Mouse (Mus musculus) CH12.LX (cell line): Measurements from ENCODE around the gene Iah1. TPM values are rescaled to one million over a fixed set of nuclear protein-coding genes. Genes with fewer than 3 reads are reported as not detected.

ENCODE experiments used
- DNase-seq: peaks from one replicate; pipeline ENCODE4 v3.0.0-alpha.2; 2013; ENCODE audit errors: extremely low read depth
- H3K27ac ChIP-seq: 2 replicates; pipeline ENCODE4 v1.5.1; 2012; ENCODE audit warnings: low read depth, mild to moderate bottlenecking, control low read depth, moderate library complexity; ENCODE audit not compliant: insufficient read depth
- H3K27me3 ChIP-seq: replicated peaks from 2 replicates; pipeline ENCODE3; 2012; ENCODE audit warnings: inconsistent platforms
- H3K36me3 ChIP-seq, 2 experiments: replicated peaks in 1 of 2; 2 replicates each; pipeline versions ENCODE3 to v1.6.1; 2012; ENCODE audit warnings: inconsistent platforms in 1 of 2, low read length in 1 of 2, mild to moderate bottlenecking in 1 of 2, mixed read lengths in 1 of 2, moderate library complexity in 1 of 2; ENCODE audit not compliant: control insufficient read depth in 1 of 2, insufficient read depth in 1 of 2
- H3K4me1 ChIP-seq, 2 experiments: 2 replicates each; pipeline ENCODE4 v1.6.1; 2012; ENCODE audit warnings: inconsistent platforms in 1 of 2, moderate library complexity in 1 of 2; ENCODE audit not compliant: insufficient read depth in 2 of 2, control insufficient read depth in 1 of 2
- H3K4me2 ChIP-seq: 2 replicates; pipeline ENCODE4 v1.6.1; 2012; ENCODE audit warnings: low read depth, mild to moderate bottlenecking, control low read depth; ENCODE audit not compliant: poor library complexity, insufficient read depth, severe bottlenecking
- H3K4me3 ChIP-seq, 3 experiments: fragments of 150-350 bp in 1 of 3; sonication (generic) in 1 of 3; replicated peaks in 1 of 3; 2 replicates each; pipeline versions ENCODE3 to v1.5.1; 2011 to 2012; ENCODE audit warnings: low read depth in 2 of 3, low read length in 2 of 3, mild to moderate bottlenecking in 2 of 3, moderate library complexity in 2 of 3, control low read depth in 1 of 3, improper control_type of control experiment in 1 of 3, inconsistent platforms in 1 of 3, mixed read lengths in 1 of 3; ENCODE audit not compliant: poor library complexity in 1 of 3
- H3K79me2 ChIP-seq: replicated peaks from 2 replicates; pipeline ENCODE4 v1.6.1; 2012; ENCODE audit warnings: mild to moderate bottlenecking, moderate library complexity; ENCODE audit not compliant: control insufficient read depth, poor library complexity, insufficient read depth, severe bottlenecking; ENCODE audit errors: extremely low read depth
- H3K9ac ChIP-seq: 2 replicates; pipeline ENCODE4 v1.6.1; 2012; ENCODE audit warnings: low read depth, mild to moderate bottlenecking, control low read depth, moderate library complexity; ENCODE audit not compliant: insufficient read depth
- H3K9me3 ChIP-seq: replicated peaks from 2 replicates; pipeline ENCODE3; 2012; ENCODE audit warnings: low read length, inconsistent platforms, mixed read lengths
- CHD1 ChIP-seq: IDR thresholded peaks from 2 replicates; pipeline ENCODE4 v1.6.1; 2012; ENCODE audit warnings: low read depth, low read length, improper control_type of control experiment, inconsistent platforms
- CHD2 ChIP-seq: IDR thresholded peaks from 2 replicates; pipeline ENCODE4 v1.6.1; 2011; ENCODE audit warnings: low read length, improper control_type of control experiment
- E2F4 ChIP-seq: IDR thresholded peaks from 2 replicates; pipeline ENCODE4 v1.6.1; 2011; ENCODE audit warnings: low read depth, low read length, improper control_type of control experiment; ENCODE audit not compliant: insufficient replicate concordance
- ELF1 ChIP-seq: IDR thresholded peaks from 2 replicates; pipeline ENCODE4 v1.6.1; 2014; ENCODE audit warnings: low read depth, mild to moderate bottlenecking, inconsistent platforms, low read length, improper control_type of control experiment
- HCFC1 ChIP-seq: IDR thresholded peaks from 2 replicates; pipeline ENCODE4 v1.6.1; 2012; ENCODE audit warnings: low read depth, mild to moderate bottlenecking, inconsistent platforms, low read length, improper control_type of control experiment
- JUN ChIP-seq: IDR thresholded peaks from 2 replicates; pipeline ENCODE4 v1.6.1; 2011; ENCODE audit warnings: low read depth, mild to moderate bottlenecking, low read length, improper control_type of control experiment, moderate library complexity; ENCODE audit not compliant: insufficient read depth
- JUND ChIP-seq: conservative IDR thresholded peaks from 2 replicates; pipeline ENCODE4 v1.6.1; 2011; ENCODE audit warnings: low read depth, low read length, improper control_type of control experiment
- KAT2A ChIP-seq: IDR thresholded peaks from 2 replicates; pipeline ENCODE4 v1.6.1; 2012; ENCODE audit warnings: low read length, improper control_type of control experiment, inconsistent platforms; ENCODE audit not compliant: insufficient replicate concordance
- MAX ChIP-seq: IDR thresholded peaks from 2 replicates; pipeline ENCODE4 v1.6.1; 2011; ENCODE audit warnings: low read length, improper control_type of control experiment
- MAZ ChIP-seq: IDR thresholded peaks from 2 replicates; pipeline ENCODE4 v1.6.1; 2012; ENCODE audit warnings: low read depth, mild to moderate bottlenecking, inconsistent platforms, low read length, improper control_type of control experiment, moderate library complexity
- MEF2A ChIP-seq: IDR thresholded peaks from 2 replicates; pipeline ENCODE4 v1.6.1; 2014; ENCODE audit warnings: low read depth, mild to moderate bottlenecking, inconsistent platforms, low read length, improper control_type of control experiment, borderline replicate concordance
- MXI1 ChIP-seq: IDR thresholded peaks from 2 replicates; pipeline ENCODE4 v1.6.1; 2011; ENCODE audit warnings: mild to moderate bottlenecking, low read depth, low read length, improper control_type of control experiment
- MYC ChIP-seq: IDR thresholded peaks from 2 replicates; pipeline ENCODE4 v1.6.1; 2011; ENCODE audit warnings: low read depth, mild to moderate bottlenecking, improper control_type of control experiment, low read length
- NELFE ChIP-seq: IDR thresholded peaks from 2 replicates; pipeline ENCODE4 v1.6.1; 2011; ENCODE audit warnings: low read depth, low read length, improper control_type of control experiment
- PAX5 ChIP-seq: IDR thresholded peaks from 2 replicates; pipeline ENCODE4 v1.6.1; 2012; ENCODE audit warnings: low read length, inconsistent platforms, mixed read lengths
- POLR2A ChIP-seq: IDR thresholded peaks from 2 replicates; pipeline ENCODE4 v1.6.1; 2011; ENCODE audit warnings: low read depth, mild to moderate bottlenecking, improper control_type of control experiment, low read length
- RAD21 ChIP-seq: IDR thresholded peaks from 2 replicates; pipeline ENCODE4 v1.6.1; 2011; ENCODE audit warnings: low read depth, mild to moderate bottlenecking, low read length, improper control_type of control experiment, moderate library complexity
- RCOR1 ChIP-seq: conservative IDR thresholded peaks from 2 replicates; pipeline ENCODE4 v1.6.1; 2012; ENCODE audit warnings: low read depth, mild to moderate bottlenecking, inconsistent platforms, low read length, improper control_type of control experiment
- SIN3A ChIP-seq: IDR thresholded peaks from 2 replicates; pipeline ENCODE4 v1.6.1; 2012; ENCODE audit warnings: low read length, improper control_type of control experiment, inconsistent platforms
- TBP ChIP-seq: conservative IDR thresholded peaks from 2 replicates; pipeline ENCODE4 v1.6.1; 2011; ENCODE audit warnings: low read depth, low read length, improper control_type of control experiment
- TCF12 ChIP-seq: IDR thresholded peaks from 2 replicates; pipeline ENCODE4 v1.6.1; 2014; ENCODE audit warnings: low read depth, mild to moderate bottlenecking, inconsistent platforms, low read length, improper control_type of control experiment
- UBTF ChIP-seq: IDR thresholded peaks from 2 replicates; pipeline ENCODE4 v1.6.1; 2012; ENCODE audit warnings: low read depth, mild to moderate bottlenecking, inconsistent platforms, low read length, improper control_type of control experiment, moderate library complexity
- USF1 ChIP-seq: IDR thresholded peaks from 2 replicates; pipeline ENCODE4 v1.6.1; 2014; ENCODE audit warnings: low read depth, mild to moderate bottlenecking, inconsistent platforms, low read length, improper control_type of control experiment
- USF2 ChIP-seq: conservative IDR thresholded peaks from 2 replicates; pipeline ENCODE4 v1.6.1; 2011; ENCODE audit warnings: low read depth, low read length, improper control_type of control experiment
- ZKSCAN1 ChIP-seq: IDR thresholded peaks from 2 replicates; pipeline ENCODE4 v1.6.1; 2012; ENCODE audit warnings: low read depth, inconsistent platforms, low read length, improper control_type of control experiment, borderline replicate concordance
- ZMIZ1 ChIP-seq: IDR thresholded peaks from 2 replicates; pipeline ENCODE4 v1.6.1; 2012; ENCODE audit warnings: low read depth, mild to moderate bottlenecking, inconsistent platforms, low read length, improper control_type of control experiment
- dilution Hi-C: fragments of 300-500 bp; cut with MboI; formaldehyde crosslinking; loops from 2 replicates; pipeline ENCODE4 v1.14.3; 2020; ENCODE audit warnings: low sequenced_read_pairs; ENCODE audit not compliant: extremely low pct_unique_long_range_greater_than_20kb, extremely low pct_ligation_motif_present
- in situ Hi-C: fragments of 300-500 bp; cut with MboI; formaldehyde crosslinking; loops from 3 replicates; pipeline ENCODE4 v1.14.3; 2019; ENCODE audit warnings: low sequenced_read_pairs, low pct_ligation_motif_present, low pct_unique_long_range_greater_than_20kb, mixed read lengths
- polyA plus RNA-seq: library from polyadenylated mRNA; unstranded; fragments of >175 nt; gene quantifications from 2 replicates; pipeline ENCODE4 v1.2.1, GENCODE M21; 2012; ENCODE audit warnings: low read depth; ENCODE audit not compliant: insufficient read length
- total RNA-seq, 2 experiments: library from RNA; depleted of rRNA; stranded (reverse); fragments of 300-350 nt in 1 of 2; fragments of >200 nt in 1 of 2; gene quantifications; 2 replicates each; pipeline ENCODE4 v1.2.3; 2012 to 2014

Iah1 gene
- total and polyA plus RNA-seq, 3 experiments = 62.2 to 126 (median 106) TPM

- Histone ChIP-seq H3K36me3 (peaks cover 78 to 96% of the 10 kb centered on the region in 2 experiments), H3K27me3 (no peaks in the 10 kb centered on the region), H3K4me1 (peaks cover 3 to 12% of the 10 kb centered on the region in 2 experiments), H3K9me3 (no peaks in the 10 kb centered on the region), H3K27ac (no peak overlapping the region)
- TF ChIP-seq TBP (no peak), UBTF (no peak), ELF1 (no peak), KAT2A (no peak), JUN (no peak), RCOR1 (no peak), CHD1 (no peak), CHD2 (no peak), POLR2A (no peak), MEF2A (no peak), NELFE (no peak), USF1 (no peak), MXI1 (no peak), TCF12 (no peak), RAD21 (no peak)
- TF ChIP-seq, all 38 proteins: peak for 0
- DNase-seq = no peak
- dilution Hi-C loops = no loop called here
- Histone ChIP-seq H3K4me3 (no peak overlapping the region), H3K79me2 (no peaks in the 10 kb centered on the region), H3K4me2 (no peak overlapping the region), H3K9ac (no peak overlapping the region)
- in situ Hi-C loops = no loop called here
Observed at GRCm38 (mm10) chr12:21322856-21323255, 6.7 kb downstream of the Iah1 start.

- no peak overlapping the region for H3K9ac ChIP-seq
- no peak for DNase-seq
- no peak overlapping the region for H3K4me3 ChIP-seq
- in situ Hi-C loops = no loop called here
- no peaks in the 10 kb centered on the region; a peak in 1 of 4 replicates for H3K4me1 ChIP-seq
- no peaks in the 10 kb centered on the region for H3K9me3 ChIP-seq
- dilution Hi-C loops = no loop called here
- TF ChIP-seq POLR2A = no peak
- no peak for TF ChIP-seq USF1
- TF ChIP-seq USF2 = no peak
- no peak for TF ChIP-seq RAD21
- TF ChIP-seq JUN = no peak
- no peak overlapping the region for H3K4me2 ChIP-seq
- no peaks in the 10 kb centered on the region for H3K27me3 ChIP-seq
- no peaks in the 10 kb centered on the region for H3K79me2 ChIP-seq
- peaks cover 79 to 97% of the 10 kb centered on the region in 2 experiments for H3K36me3 ChIP-seq
- no peak overlapping the region for H3K27ac ChIP-seq
Observed at GRCm38 (mm10) chr12:21324101-21324500, 7.9 kb downstream of the Iah1 start.

GRCm38 (mm10) chr12:21325266-21325665, 9.1 kb downstream of the Iah1 start:
- dilution Hi-C loops = no loop called here
- no peaks in the 10 kb centered on the region for H3K79me2 ChIP-seq
- peaks cover 78 to 97% of the 10 kb centered on the region in 2 experiments for H3K36me3 ChIP-seq
- no peaks in the 10 kb centered on the region for H3K9me3 ChIP-seq
- no peak overlapping the region for H3K27ac ChIP-seq
- in situ Hi-C loops = no loop called here
- TF ChIP-seq TBP (no peak), USF1 (no peak), UBTF (no peak), CHD1 (no peak), MEF2A (no peak), ZMIZ1 (no peak), PAX5 (no peak), HCFC1 (no peak), USF2 (no peak), POLR2A (no peak), JUND (no peak), MAX (no peak), E2F4 (no peak), SIN3A (no peak), ZKSCAN1 (no peak), RCOR1 (no peak), MYC (no peak), MAZ (no peak)
- H3K4me3 ChIP-seq = no peak overlapping the region
- H3K9ac ChIP-seq = no peak overlapping the region
- no peaks in the 10 kb centered on the region for H3K27me3 ChIP-seq
- no peaks in the 10 kb centered on the region for H3K4me1 ChIP-seq
- no peak overlapping the region for H3K4me2 ChIP-seq
- no peak for DNase-seq
